Mouse (Mus musculus) retina, postnatal 1 day (tissue): ENCODE measurements at regions not wholly inside any gene's neighbourhood (a gene's known extent, or its start where the extent isn't known, plus 50 kb on each side); places are given as distances from the start of the nearest gene placed in this dataset.
A peak's percentile ranks its signal among the peaks of the same experiment; 100 is the strongest.

Experiments
- DNase-seq: peaks from one replicate; pipeline ENCODE4 v3.0.0-alpha.2; 2012

DNA sequence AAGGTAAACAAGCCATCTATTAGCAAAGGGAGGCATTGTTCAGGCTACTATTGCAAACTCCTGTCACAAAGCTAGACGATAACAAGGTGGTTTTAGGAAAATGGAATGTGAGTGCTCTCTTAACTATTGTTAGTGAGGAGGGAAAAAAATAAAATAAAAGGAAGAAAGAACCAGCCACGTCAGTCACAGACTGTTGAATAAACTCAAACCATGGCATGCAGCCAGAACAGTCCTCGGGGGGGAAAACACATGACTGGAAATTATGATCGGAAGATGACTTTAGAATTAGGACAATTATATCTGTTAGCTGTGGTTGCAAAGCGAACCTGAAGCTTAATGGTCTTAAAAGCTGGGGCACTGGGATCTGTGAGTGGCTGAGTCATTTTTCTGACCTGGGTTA is 524.1 kb downstream of the Tbc1d22a start:
- DNase-seq, result no peak

DNA sequence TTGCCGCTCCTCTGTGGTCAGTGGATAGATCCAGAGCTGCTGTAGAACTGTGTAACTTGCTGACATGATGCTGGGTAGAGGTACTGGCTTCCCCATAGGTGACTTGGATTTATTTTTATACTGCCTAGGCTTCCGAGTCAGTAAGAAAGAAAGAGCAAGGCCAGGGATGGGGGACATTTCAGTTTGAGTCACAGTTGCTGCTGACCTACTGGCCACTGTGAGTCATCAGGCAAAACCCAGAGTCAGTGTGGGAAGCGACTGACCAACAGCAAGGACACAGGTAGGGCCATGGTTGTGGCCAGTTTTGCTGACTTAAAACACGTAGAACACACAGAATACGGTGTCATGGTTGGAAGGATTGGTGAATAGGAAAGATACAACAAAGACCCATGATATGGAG is 524.5 kb downstream of the Tbc1d22a start:
- DNase-seq, result no peak

DNA sequence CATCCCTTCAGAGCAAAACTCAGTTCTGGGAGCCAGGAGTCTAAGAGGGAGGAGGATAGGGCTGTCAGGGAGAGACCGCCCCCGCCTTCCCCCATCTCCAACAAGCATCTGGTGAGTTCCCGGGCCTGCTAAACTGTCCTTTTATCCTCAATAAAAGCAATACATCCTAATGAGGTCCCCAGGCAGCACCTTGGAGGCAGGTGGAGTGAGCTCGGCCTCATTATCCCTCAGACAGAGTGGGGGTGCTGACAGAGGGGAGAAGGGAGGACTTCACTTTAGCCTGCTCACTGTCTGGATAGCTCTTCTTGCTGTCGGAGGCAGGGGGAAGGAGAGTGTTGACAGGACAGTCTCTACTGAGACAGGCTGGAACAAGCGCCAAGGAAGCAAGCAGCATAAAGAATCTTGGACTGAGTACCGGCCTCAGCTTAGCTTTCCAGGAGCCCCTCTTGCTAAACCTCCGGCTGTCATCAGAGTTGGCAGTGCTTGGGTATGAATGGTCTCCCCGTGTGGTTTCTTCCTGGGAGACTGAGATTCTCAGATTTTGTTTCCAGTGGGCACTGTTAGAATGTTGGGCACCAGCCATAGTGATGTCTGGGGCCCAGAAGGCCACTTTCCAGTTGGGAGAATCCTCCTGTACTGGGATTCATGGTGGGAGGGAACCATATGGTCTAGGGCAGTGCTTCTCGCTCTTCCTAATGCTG is 537.3 kb downstream of the Tbc1d22a start:
- no peak for DNase-seq

DNA sequence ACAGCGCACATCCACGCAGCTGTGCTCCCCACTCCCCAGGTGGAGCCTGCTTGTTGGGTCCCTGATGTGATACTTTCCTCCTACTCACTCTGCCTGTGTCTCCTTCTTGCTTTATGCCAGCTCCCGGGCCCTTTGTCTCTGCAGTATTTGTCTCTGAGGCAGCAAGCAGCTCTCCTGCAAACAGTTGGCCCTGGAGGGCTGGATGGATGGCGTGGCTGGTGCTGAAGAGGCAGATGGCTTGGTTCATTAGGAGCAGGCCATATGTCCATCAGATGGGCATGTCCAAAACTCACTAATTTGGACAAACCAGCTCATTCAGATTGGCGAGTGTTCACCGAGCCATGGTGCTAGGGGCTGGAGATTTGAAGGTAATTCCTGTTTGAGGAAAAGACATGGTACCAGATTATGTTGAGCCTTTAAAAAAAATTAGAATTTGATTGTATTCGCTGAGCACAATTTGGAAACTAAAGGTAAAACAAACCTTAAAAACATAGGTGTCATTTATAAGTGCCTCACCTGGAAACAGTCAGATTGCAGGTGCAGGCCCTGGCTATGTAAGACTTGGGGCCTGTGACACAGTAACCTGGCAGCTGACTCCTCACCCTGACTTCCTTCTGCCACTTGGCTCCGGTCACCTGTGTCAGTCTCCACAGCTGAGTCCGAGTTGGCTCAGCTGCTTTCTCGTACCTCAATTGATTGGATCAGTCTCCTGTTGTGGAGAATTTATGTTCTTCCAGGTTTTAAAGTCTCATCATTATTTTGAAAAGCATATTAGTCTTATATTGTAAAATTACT is 549.5 kb downstream of the Tbc1d22a start:
- peak; percentile 30 for DNase-seq

DNA sequence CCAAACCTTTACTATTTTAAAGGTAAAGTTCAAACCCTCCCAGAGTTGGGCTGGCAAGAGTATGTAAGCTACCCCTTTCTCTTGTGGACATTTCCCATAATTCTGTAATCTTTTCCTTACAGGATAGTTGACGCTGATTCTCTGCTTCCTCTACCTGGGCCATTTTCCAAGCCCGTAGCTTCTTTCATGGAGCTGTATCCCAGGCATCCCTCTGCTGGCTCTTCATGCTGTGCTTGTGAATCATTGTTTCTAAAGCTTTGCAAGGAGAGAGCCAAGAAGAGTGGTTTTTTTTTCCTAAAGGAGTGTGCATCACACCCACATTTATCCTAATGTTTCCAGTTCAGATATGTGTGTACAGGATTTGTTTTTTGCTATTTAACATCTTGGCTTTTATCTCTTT is 553.4 kb downstream of the Tbc1d22a start:
- DNase-seq, result no peak

DNA sequence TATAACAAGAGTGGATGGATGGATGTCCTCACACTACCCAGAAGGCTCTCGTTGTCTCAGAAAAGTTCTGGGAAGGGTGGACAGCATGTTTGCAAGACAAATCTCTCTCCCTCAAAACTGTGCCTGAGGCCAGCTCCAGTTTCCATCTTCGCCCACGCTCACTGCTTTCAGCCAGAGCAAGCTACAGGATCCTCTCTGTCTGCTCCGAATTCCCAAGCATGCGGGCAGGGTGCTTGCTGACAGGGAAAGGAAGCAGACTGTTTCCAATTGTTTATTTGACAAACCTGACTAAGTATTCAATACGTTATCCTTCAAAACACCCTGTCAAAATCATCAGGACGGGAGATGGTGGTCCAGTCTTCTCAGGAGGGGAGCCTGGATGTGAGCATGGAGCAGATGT is 558.8 kb downstream of the Tbc1d22a start:
- DNase-seq, result no peak

DNA sequence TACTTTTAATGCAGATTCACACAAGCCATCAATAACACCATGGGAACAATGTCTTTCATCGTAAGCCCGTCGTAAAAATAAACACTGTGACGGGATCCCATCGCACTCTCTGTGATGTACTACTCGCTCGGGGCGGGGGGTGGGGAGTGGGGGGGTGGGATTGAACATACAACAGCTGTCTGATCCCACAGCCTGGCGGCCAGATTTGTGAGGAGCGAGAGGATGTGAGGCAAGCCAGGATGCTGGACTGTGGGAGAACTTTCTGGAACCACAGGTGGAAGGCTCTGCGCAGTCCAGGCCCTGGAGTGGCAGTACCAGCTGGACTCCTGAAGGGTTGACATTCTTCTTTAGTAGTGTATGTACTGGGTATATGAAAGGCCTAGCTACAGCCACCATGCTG is 563.7 kb downstream of the Tbc1d22a start:
- DNase-seq, result no peak

DNA sequence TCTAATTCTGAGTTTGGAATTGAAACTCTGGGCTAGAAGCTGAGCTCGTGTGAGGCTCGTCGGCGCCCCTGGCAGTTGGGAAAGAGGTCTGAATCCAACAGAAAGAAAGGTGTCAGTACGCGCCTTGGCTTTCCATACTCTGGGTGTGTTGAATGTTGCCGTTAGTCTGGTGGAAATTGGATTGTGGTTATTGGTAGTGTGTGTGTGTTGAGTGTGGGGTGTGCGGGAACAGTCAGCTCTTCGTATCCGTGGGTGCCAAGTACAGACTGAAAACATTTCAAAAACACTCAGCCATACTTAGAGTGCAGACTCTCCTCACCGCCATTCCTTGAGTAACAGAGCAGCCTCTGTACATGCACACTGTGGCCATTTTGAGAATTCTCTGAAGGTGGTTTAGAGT is 566.9 kb downstream of the Tbc1d22a start:
- no peak for DNase-seq

DNA sequence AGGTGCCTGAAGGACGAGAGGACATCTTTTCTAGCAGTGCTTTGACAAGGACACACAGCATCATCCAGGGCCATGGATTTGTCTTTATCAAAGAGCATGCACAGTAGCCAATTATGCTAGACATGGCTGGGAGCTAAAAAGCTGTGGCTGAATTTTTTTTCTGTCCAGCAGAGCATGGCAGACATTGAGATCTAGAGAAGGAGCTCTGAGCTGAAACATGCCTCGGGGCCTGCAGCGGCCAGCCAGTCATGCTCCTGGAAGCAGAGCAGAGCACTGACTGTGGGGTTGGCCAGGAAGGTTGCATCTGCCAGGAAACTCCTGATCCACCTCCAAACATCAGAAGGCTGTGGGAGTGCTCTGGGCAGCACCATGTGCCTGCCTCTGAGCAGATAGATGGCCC is 580.5 kb downstream of the Tbc1d22a start:
- DNase-seq, result peak; percentile 73

DNA sequence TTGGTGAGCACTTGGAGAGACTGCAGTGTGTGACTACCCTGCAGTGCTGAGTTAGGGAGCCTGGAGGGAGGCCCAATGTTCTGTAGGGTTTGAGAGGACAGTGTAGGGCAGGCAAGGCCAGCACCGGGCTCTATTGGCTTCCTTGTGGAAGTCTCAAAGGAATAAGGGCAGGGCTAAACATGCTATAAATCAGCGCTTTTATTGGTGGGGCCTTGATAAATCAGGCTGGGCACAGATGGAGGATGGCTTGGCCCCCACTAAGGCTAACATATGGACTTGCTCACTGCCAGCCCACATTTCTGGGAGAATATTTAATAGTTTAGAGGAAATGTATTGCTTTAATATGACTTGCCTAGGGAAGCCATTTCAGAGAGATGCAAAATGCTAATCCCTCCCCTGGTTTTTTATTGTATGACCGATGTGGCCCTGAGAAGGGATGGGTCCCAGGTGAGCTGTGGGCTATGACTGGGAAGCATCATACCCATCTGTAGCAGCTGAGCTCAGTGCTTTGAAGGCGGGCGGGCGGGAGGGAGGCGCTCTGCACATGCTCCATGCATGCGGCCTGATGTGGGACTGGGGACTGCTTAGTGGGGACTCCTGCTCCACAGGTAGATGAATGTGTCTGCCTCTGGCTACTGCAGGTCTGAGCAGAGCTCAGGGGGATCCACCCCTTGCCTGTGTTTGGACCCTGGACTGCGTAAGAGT is 584.4 kb downstream of the Tbc1d22a start:
- no peak for DNase-seq

DNA sequence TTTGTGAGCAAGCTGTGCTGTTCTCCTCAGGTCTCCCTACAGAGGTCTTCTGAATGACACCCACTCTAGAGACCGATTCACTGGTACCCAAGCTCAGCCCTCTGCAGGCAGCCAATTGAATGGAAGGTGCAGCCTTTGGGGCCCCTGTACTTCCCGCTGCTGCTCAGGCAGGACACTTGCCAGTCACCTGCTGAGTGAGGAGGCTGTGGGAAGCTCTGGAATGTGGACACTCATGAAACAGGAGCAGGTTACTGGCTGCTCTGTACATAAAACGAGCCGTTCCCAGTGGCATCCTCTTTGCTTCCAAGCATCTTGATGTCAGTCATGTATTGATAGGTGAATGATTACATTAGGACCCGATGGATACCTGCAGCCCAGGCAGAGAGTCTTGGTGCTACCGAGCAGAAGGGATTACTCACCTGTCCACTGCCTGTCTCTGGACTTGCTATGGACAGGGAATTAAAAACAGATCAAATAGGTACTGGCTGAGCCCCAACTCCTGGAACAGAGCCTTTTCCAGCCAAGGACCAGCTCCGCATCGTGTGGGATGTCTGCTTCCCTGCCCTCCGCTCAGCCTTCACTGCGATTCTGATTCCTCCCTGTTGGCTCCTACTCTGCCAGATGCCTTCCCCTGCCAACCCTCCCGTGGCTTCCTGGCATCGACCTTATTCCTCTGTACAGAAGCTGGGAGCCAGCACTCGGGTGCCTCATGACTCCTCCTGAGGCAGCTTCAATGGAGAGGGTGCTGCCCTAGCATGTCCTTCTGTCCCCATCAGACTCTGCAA is 593.2 kb downstream of the Tbc1d22a start:
- DNase-seq, result no peak

DNA sequence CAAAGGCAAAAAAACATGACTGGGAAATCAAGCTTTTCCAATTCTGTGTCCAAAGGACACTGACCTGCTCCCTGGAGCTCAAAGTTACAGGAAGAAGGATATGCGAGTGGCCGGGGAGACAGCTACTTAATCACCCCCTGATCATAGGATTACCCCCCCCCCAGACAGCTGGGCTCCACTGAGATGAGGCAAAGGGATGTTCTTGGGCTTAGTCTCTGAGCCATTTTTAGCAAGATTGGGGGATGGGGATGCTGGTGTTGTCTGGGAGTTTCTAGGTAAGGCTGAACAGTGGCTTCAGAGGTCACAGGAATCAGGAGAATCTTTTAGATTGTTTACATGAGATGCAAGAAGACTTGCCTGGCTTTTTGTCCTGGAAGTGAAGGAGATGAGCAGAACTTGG is 597.6 kb downstream of the Tbc1d22a start:
- peak; percentile 85 for DNase-seq

DNA sequence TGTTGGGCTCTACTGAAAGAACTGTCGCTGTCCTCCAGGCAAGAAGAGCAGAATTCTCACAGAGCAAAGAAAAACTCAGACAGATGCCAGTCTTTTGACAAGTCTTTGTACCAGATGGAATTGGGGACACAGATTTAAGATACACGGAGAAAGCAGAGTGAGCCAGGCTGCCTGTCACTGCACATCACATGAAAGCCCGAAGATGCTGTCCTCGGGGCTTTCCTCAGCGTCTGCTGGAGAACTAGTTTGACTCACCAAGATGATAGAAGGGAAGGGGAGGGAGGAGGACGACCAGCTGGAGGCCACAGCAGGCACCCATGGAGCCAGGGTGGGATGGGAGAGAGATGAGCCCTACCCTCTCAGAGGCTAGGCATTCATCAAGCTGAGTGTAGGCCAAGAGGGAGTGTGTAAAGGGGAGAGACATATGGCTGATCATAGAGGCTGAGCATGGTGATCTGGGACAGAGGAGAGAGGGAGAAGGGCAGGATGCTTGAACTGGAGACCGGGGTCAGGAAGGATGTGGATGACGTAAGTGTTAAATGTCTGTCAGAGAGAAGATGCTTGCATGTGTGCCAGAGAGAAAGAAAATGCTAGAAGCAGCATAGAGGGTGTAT is 600.7 kb downstream of the Tbc1d22a start:
- peak; percentile 72 for DNase-seq

DNA sequence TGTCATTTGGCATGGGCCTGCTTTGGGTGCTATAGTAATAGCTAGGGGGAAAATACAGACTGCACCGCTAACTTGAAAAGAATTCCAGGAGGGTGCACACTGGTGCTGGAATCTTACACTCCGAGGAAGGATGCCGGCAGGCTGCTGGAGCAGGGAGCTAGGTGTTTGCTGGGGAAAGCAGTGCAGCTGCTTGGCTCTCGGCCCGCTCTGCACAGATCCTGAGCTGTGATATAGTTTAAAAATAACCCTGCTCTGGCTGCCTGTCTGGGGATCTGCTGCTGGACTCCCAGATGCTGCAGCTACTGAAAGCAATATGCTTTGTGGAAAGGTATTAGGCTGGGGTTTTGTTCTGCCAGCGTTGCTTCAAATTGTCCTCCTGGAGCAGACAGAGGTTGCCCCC is 621.7 kb downstream of the Tbc1d22a start:
- no peak for DNase-seq

DNA sequence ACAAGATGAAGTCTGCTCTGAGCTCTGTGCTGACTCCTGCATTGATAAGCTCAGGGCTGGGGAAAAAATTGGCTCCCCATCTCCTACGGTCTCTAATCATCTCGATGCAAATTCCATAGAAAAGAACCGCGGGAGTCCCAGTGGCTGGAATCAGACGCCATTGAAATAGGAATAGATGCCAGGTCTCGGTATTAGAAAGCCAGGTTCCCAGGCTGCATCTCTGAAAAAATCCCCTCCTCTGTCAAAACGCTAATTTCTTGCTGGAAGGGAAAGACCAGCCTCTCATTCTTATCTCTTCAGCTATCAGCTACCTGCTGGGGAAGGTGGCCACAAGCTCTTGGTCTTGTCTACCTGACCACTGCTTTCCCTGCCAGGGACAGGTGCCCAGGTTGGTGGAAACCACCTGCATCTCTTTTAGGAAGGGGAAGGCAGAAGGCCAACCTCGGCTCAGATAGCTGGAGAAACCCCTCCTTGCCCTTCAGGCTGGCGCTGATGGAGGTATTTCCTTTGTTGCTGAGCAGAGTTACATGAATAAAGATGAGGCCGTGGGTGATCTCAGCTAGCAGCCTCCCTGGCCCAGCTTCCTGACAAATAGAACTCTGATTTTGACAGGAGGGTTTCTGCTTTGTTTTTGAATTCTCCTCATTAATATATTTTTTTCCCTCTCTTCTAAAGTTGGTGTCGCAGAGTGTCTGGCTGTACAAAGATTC is 638.1 kb downstream of the Tbc1d22a start:
- no peak for DNase-seq

DNA sequence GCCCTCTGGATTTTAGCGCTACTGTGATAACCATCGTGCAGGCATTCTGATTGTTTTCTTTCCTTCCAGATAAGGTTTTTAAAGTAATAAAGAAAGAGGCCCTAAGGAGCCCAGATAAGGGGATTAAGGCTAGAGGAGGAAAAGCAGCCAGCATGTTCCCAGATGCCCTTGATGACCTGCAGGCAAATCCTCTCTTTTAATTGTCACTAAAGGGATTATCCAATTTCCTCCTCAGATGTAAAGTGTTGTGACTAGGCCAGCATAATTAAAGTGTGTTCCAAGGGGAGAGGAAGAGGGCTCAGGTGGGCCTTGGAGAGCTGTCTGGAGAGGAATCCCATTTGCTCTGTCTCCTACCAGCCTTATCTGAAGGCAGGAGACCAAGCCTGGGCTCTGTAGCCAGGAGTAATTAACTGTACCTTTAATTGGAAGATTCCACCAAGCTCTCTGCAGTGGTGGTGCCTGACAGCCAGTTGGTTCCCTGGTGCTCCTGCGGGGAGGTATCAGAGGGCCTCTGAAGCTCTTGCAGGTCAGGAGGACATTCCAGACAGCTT is 644.2 kb downstream of the Tbc1d22a start:
- DNase-seq, result peak; percentile 67

DNA sequence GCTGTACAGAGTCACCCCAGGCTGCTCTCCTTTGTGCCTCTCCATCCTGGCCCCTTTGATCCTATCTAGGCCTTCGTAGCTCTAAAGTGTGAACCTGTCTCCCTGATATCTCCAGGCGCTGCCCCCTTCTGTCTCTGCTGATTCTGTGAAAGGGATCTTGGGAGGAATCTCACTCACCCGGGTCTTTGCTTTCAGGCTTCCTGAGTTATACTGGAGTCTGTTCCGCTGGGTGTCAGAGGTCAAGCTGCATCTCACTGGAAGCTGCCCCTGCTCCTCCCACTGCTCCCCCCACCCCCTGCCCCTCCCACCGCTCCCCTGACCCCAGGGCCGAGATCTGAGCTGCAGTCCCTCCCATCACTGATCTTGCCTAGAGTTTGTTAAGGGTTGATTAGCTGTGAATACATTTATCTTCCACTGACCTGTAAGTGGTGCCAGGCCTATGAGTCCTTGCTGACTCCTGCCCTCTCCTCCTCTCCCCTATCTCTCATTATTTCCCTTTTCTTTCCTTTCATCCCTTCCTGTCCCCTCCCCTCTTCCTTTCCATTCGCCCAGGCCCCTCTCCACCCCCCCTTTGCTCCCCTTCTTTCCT is 661.6 kb downstream of the Tbc1d22a start:
- peak; percentile 57 for DNase-seq

DNA sequence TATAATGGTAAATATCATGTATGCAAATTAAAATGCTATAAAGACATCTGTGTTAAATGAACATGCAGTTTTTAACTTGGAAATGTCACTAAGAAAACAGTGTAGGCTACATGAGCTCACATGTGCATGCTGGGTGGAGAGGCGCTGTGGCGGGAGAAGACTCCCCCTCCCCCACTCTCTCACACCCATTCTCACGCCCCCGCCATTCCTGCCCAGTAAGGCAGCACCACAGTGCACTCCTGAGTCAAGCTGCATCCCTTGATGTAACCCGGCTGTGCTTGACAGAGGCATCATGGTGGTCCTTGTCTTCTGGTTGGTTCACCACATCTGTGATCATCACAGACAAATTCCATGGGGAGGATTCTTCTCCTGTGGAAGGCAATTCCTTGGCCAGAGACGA is 647.1 kb upstream of the Fam19a5 start:
- DNase-seq, result no peak

DNA sequence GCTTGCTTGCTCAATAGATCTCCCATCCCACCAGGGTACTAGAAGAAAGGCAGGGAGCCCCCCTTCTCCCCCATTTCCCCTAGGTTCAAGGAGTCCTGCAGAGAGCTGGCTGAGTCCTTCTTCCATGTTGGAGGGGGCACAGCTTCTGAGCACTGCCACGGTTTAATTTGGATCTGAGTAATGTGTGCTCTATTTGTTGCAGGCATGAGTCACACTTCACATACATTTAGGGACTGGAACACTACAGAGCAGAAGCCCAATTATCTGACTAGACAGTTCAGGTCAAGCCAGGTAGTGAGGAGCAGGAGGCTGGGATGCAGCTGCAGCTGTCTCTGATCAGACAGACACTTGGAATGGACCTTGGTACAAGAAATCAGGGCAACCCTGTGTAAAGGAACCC is 644.1 kb upstream of the Fam19a5 start:
- DNase-seq, result no peak

DNA sequence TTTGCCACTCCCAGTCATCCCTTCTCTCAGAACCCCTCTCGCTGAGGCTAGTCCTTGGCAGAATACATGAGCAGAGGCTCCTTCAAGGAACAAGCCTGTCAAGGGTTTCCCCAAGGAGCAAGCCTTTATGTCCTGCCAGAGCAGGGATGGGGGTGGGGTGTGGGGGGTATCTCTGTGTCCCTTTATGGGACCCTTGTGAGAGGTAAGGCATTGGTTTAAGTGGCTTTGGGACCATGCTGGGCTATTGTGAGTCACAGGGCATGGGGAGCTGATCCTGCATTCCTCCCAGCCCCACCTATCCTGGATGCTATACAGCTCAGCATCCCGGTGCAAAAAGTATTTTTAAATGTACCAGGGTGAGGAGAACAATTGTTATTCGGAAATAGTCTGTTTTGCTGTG is 641.1 kb upstream of the Fam19a5 start:
- DNase-seq, result no peak

DNA sequence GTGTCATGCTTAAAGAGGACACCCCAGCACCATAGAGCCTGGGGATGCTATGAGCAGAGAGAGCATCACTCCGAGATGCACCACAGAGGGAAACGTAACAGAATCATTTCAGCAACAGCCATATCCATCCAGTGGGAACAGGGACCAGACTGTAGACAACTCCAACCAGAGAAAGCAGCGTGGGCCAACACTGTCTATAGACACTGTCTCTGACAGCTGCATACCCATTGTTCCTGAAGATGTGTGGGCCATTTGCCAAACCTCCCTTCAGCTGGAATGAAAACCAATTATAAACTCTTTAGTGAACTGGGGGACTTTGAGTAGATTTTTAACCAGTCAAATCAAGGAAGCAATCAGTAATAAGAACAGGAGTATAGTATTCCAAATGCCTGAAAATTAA is 630.8 kb upstream of the Fam19a5 start:
- DNase-seq, result peak; percentile 83
